Mouse (Mus musculus) neural tube, embryonic 13.5 days (tissue): ENCODE measurements around the gene Jph3. TPM values are rescaled to one million over a fixed set of nuclear protein-coding genes. Genes with fewer than 3 reads are reported as not detected.

Experiments
- polyA plus RNA-seq: library from polyadenylated mRNA; unstranded; fragments of >200 nt; fragmentation: Nextera tagmentation; extraction: Ambion mirVana; gene quantifications from 2 replicates; pipeline ENCODE4 v1.2.1, GENCODE M21; 2015

Jph3 gene
- polyA plus RNA-seq, 1 experiment from 2014 or later: 104 TPM

Other genes starting within 250 kb of the Jph3 start
- gene 1700018B08Rik, start 185.3 kb upstream of the Jph3 start, polyA plus RNA-seq: not detected in 2 replicates
- gene Fbxo31, start 150.8 kb upstream of the Jph3 start, polyA plus RNA-seq: 28.8 and 32.0 TPM in 2 replicates
- 411 and 420 TPM in 2 replicates for gene Map1lc3b, start 139.3 kb upstream of the Jph3 start, polyA plus RNA-seq
- 22.2 and 23.6 TPM in 2 replicates for gene Zcchc14, start 76.7 kb upstream of the Jph3 start, polyA plus RNA-seq
- gene Klhdc4, start 99.9 kb downstream of the Jph3 start, polyA plus RNA-seq: 40.0 and 40.5 TPM in 2 replicates
- 38.7 and 38.9 TPM in 2 replicates for gene Slc7a5, start 178.1 kb downstream of the Jph3 start, polyA plus RNA-seq
- 0.23 and 0.31 TPM in 2 replicates for gene Car5a, start 215.3 kb downstream of the Jph3 start, polyA plus RNA-seq
- gene Banp, start 220.1 kb downstream of the Jph3 start, polyA plus RNA-seq: 59.9 and 60.1 TPM in 2 replicates